Mouse (Mus musculus): ENCODE results near the gene Smo. TPM values are rescaled to one million over a fixed set of nuclear protein-coding genes. Genes with fewer than 3 reads are reported as not detected.
"Not testable (repeated sequence)": the region's sequence is repeated elsewhere in the genome, so short reads cannot be mapped to it uniquely, and the experiment has no call there.

The Smo gene
- polyA plus RNA-seq, 1 experiment from 2014 or later, result 14.4 TPM

DNA sequence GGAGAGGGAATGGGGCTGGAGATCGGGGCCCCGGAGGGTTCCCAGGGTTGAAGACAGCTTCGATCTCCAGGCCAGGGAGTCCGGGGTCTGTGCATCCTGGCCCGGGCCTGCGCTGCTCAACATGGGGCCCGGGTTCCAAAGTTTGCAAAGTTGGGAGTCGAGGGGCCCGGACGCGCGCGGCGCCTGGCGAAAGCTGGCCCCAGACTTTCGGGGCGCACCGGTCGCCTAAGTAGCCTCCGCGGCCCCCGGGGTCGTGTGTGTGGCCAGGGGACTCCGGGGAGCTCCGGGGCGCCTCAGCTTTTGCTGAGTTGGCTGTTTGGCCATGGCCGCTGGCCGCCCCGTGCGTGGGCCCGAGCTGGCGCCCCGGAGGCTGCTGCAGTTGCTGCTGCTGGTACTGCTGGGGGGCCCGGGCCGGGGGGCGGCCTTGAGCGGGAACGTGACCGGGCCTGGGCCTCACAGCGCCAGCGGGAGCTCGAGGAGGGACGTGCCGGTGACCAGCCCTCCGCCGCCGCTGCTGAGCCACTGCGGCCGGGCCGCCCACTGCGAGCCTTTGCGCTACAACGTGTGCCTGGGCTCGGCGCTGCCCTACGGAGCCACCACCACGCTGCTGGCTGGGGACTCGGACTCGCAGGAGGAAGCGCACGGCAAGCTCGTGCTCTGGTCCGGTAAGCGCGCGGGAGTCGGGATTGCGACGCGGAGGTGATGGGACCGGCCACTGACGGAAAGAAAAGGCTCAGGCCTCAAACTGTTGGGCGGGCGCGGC lies 567 bp downstream of the Smo start:
- H3K4me3 ChIP-seq, result peak overlapping the region; percentile 66
- peak overlapping the region; percentile 82 for H3K27ac ChIP-seq (replicated peaks)
- H3K36me3 ChIP-seq, result no peaks in the 10 kb centered on the region
- H3K4me1 ChIP-seq, result peaks cover 13% of the 10 kb centered on the region
- under 1% methylated on average over 75 of the region's 75 CpGs for WGBS
- H3K9ac ChIP-seq (replicated peaks), result peak overlapping the region; percentile 72
- peak overlapping the region; percentile 86 for H3K4me2 ChIP-seq (replicated peaks)
- H3K27me3 ChIP-seq, result no peaks in the 10 kb centered on the region
- H3K9me3 ChIP-seq, result no peaks in the 10 kb centered on the region
- peak; percentile 81 for ATAC-seq (replicated peaks)

DNA sequence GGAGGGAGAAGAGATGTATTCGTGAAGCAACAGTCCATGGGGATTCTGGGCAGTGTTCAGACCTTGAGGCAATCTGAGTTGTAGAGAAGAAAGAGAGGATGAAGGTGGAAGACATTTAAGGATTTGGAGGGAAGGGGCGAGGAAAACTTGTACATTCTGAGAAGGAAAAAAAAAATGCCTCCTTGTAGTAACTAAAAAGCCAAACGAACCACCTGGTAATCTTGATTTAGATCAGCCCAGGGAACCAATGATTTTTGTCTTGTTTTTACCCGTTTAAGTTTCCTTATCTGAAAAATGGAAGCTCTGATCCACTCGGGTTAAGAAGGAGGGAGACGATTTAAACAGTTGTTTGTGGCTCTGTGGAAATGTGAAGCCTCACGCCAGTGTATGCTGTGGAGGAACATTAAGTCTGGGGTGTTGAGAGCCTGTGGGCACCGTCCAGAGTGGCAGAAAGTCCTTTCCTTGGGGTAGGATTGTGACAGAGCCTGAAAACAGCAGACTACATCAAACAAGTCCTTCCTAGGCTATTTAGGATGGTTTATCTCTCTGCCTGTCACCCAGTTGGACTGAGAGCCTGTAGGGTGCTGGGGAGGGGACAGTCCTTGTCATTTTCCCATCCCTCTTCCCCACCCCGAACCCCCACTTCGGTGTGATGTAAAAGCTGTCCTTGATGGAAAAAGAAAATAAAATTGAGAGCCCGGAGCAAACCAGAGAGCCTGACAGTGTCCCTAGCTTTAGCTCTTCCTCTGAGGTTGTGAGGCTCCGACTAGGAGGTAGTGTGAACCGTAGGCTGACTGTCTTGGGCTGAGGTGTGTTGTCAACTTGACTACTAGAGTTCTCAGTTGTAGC lies 1.5 kb downstream of the Smo start:
- no peaks in the 10 kb centered on the region for H3K9me3 ChIP-seq
- 0 out of 2 replicates have a peak overlapping the region, but pooled peaks have one; percentile 82 for H3K27ac ChIP-seq (replicated peaks)
- ATAC-seq (replicated peaks), result no peak
- H3K9ac ChIP-seq (replicated peaks), result peak overlapping the region; percentile 72
- 14% methylated on average over 13 of the region's 13 CpGs for WGBS
- H3K36me3 ChIP-seq, result no peaks in the 10 kb centered on the region
- peaks cover 13% of the 10 kb centered on the region for H3K4me1 ChIP-seq
- H3K4me3 ChIP-seq, result peak overlapping the region; percentile 66
- H3K27me3 ChIP-seq, result no peaks in the 10 kb centered on the region
- H3K4me2 ChIP-seq (replicated peaks), result peak overlapping the region; percentile 86

GRCm38 (mm10) chr6:29751466-29752152 lies 16.3 kb downstream of the Smo start:
- no peak for ATAC-seq (replicated peaks)
- H3K9me3 ChIP-seq, result no peaks in the 10 kb centered on the region
- WGBS, result 90% methylated on average over 3 of the region's 3 CpGs
- H3K27ac ChIP-seq (replicated peaks), result no peak overlapping the region
- H3K4me3 ChIP-seq, result no peak overlapping the region
- H3K4me2 ChIP-seq (replicated peaks), result no peak overlapping the region
- no peaks in the 10 kb centered on the region for H3K36me3 ChIP-seq
- H3K9ac ChIP-seq (replicated peaks), result no peak overlapping the region
- H3K4me1 ChIP-seq, result 0 out of 2 replicates have a peak, but pooled peaks cover 3% of the 10 kb centered on the region
- H3K27me3 ChIP-seq, result no peaks in the 10 kb centered on the region

- H3K9me3 ChIP-seq, result no peaks in the 10 kb centered on the region
- H3K4me1 ChIP-seq, result 0 out of 2 replicates have a peak, but pooled peaks cover 3% of the 10 kb centered on the region
- H3K4me3 ChIP-seq, result no peak overlapping the region
- ATAC-seq (replicated peaks), result no peak
- no peaks in the 10 kb centered on the region for H3K36me3 ChIP-seq
- H3K27ac ChIP-seq (replicated peaks), result no peak overlapping the region
- WGBS, result 69% methylated on average over 11 of the region's 11 CpGs
- no peak overlapping the region for H3K4me2 ChIP-seq (replicated peaks)
- no peaks in the 10 kb centered on the region for H3K27me3 ChIP-seq
- no peak overlapping the region for H3K9ac ChIP-seq (replicated peaks)
Observed at GRCm38 (mm10) chr6:29753336-29753735, 18.0 kb downstream of the Smo start.

DNA sequence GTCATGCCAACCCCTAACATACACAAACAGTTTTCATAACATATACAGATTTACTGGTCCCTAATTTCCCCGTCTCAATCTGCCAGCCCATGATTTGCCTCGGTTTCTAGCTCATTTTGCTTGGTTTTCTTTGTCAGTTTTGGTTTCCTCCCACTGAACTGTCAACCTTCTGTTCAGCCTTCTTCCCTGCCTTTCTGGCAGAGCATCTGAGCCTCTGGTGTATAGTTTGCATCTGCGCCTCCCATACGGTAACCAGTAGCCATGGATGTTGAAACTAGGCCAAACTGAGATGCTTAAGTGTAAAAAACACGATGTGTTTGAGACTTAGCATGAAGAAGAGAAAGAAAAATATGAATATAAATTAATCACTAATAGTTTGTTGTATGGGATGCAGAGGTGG lies 20.7 kb downstream of the Smo start:
- WGBS, result 56% methylated on average over 5 of the region's 5 CpGs
- peak; percentile 42; the same call in 1 of the 2 replicates for ATAC-seq (replicated peaks)
- peak overlapping the region; percentile 56 for H3K27ac ChIP-seq (replicated peaks)

GRCm38 (mm10) chr6:29756476-29756875 lies 21.2 kb downstream of the Smo start:
- Histone ChIP-seq H3K27ac (replicated peaks) (no peak overlapping the region), H3K9ac (replicated peaks) (no peak overlapping the region), H3K4me2 (replicated peaks) (no peak overlapping the region), H3K36me3 (no peaks in the 10 kb centered on the region), H3K4me1 (0 out of 2 replicates have a peak, but pooled peaks cover 3% of the 10 kb centered on the region), H3K4me3 (no peak overlapping the region), H3K27me3 (no peaks in the 10 kb centered on the region), H3K9me3 (no peaks in the 10 kb centered on the region)
- WGBS, result 88% methylated on average over 4 of the region's 4 CpGs
- ATAC-seq (replicated peaks), result no peak

More for the DNA sequence above, 20.7 kb downstream of the Smo start:
- H3K4me1 ChIP-seq, result 0 out of 2 replicates have a peak, but pooled peaks cover 3% of the 10 kb centered on the region
- no peaks in the 10 kb centered on the region for H3K27me3 ChIP-seq
- H3K36me3 ChIP-seq, result no peaks in the 10 kb centered on the region
- no peak overlapping the region for H3K4me3 ChIP-seq
- H3K9ac ChIP-seq (replicated peaks), result no peak overlapping the region
- no peaks in the 10 kb centered on the region for H3K9me3 ChIP-seq
- no peak overlapping the region for H3K4me2 ChIP-seq (replicated peaks)

GRCm38 (mm10) chr6:29758417-29758816 lies 23.1 kb downstream of the Smo start:
- 35% methylated on average over 4 of the region's 4 CpGs for WGBS
- ATAC-seq (replicated peaks), result peak; percentile 36; the same call in 1 of the 2 replicates
- Histone ChIP-seq H3K27ac (replicated peaks) (0 out of 2 replicates have a peak overlapping the region, but pooled peaks have one; percentile 41), H3K4me1 (0 out of 2 replicates have a peak, but pooled peaks cover 3% of the 10 kb centered on the region), H3K36me3 (no peaks in the 10 kb centered on the region), H3K27me3 (no peaks in the 10 kb centered on the region), H3K4me2 (replicated peaks) (no peak overlapping the region), H3K9me3 (no peaks in the 10 kb centered on the region), H3K9ac (replicated peaks) (no peak overlapping the region), H3K4me3 (no peak overlapping the region)

- 87% methylated on average over 13 of the region's 13 CpGs for WGBS
- 0 out of 2 replicates have a peak, but pooled peaks cover 3% of the 10 kb centered on the region for H3K4me1 ChIP-seq
- no peak overlapping the region for H3K27ac ChIP-seq (replicated peaks)
- no peak overlapping the region for H3K4me2 ChIP-seq (replicated peaks)
- H3K9ac ChIP-seq (replicated peaks), result no peak overlapping the region
- H3K36me3 ChIP-seq, result no peaks in the 10 kb centered on the region
- no peak overlapping the region for H3K4me3 ChIP-seq
- ATAC-seq (replicated peaks), result no peak
- no peaks in the 10 kb centered on the region for H3K9me3 ChIP-seq
- H3K27me3 ChIP-seq, result no peaks in the 10 kb centered on the region
Observed at GRCm38 (mm10) chr6:29759012-29759679, 23.8 kb downstream of the Smo start.

DNA sequence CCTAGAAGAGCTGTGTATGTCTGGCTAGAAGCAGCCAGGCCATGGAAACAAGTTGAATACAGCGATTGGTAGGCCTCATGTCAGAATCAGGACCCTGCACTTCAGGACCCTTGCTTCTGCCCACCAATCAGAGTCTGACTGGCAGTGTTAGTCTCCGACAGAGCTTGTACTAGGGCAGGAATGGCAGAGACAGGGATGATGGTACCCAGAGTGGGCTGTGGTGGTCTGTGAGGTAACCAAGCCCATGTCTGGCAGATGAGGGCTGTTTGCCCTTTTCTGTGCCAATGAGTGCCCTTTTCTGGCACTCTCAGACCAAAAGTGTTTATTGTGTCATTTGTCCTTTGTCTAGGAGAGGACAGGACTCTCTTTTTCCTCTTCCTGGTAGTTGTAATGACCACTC lies 25.1 kb downstream of the Smo start:
- H3K36me3 ChIP-seq; H3K9ac ChIP-seq (replicated peaks); H3K27ac ChIP-seq (replicated peaks); H3K9me3 ChIP-seq; H3K4me1 ChIP-seq; H3K4me2 ChIP-seq (replicated peaks); H3K27me3 ChIP-seq; H3K4me3 ChIP-seq; ATAC-seq (replicated peaks): not testable (repeated sequence)
- WGBS, result 100% methylated on average over 2 of the region's 2 CpGs

DNA sequence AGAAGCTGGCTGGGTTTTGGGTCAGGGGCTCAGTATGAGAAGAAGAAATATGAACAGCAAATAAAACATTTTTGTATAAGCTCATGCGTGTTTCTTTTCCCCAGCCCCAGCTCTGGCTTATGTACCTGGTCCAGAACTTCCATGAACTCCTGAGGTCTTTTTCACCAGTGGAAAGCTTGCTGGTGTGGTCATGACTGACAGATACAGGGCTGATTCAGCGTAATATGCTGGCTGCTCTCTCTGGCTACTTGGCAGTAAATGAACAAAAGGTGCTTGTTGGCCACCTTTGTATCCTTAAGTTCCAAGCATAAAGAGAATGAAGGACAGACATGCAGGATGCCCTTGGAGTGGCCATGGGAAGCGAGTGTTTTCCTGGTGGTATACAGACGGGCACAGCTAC lies 26.0 kb downstream of the Smo start:
- H3K27me3 ChIP-seq, result no peaks in the 10 kb centered on the region
- H3K4me2 ChIP-seq (replicated peaks), result no peak overlapping the region
- WGBS, result 86% methylated on average over 4 of the region's 4 CpGs
- H3K36me3 ChIP-seq, result no peaks in the 10 kb centered on the region
- H3K9ac ChIP-seq (replicated peaks), result no peak overlapping the region
- ATAC-seq (replicated peaks), result no peak
- no peak overlapping the region for H3K4me3 ChIP-seq
- H3K4me1 ChIP-seq, result no peaks in the 10 kb centered on the region
- H3K27ac ChIP-seq (replicated peaks), result no peak overlapping the region
- H3K9me3 ChIP-seq, result no peaks in the 10 kb centered on the region

GRCm38 (mm10) chr6:29762524-29762923 lies 27.2 kb downstream of the Smo start:
- no peak overlapping the region for H3K9ac ChIP-seq (replicated peaks)
- no peak for ATAC-seq (replicated peaks)
- WGBS, result 61% methylated on average over 4 of the region's 4 CpGs

More at GRCm38 (mm10) chr6:29762524-29762923, 27.2 kb downstream of the Smo start:
- Histone ChIP-seq H3K4me1 (peaks cover 2% of the 10 kb centered on the region; the same call in 1 of the 2 replicates), H3K4me3 (no peak overlapping the region), H3K4me2 (replicated peaks) (no peak overlapping the region), H3K27ac (replicated peaks) (no peak overlapping the region), H3K27me3 (no peaks in the 10 kb centered on the region), H3K9me3 (no peaks in the 10 kb centered on the region), H3K36me3 (no peaks in the 10 kb centered on the region)

Data from forebrain, embryonic 15.5 days (tissue).